Mouse (Mus musculus) brain, embryonic 14.5 days (tissue): Measurements from ENCODE around the gene Izumo4.

Experiments used
- CTCF ChIP-seq: fragments of 200-500 bp; IDR thresholded peaks from 2 replicates; pipeline ENCODE4 v1.5.1; 2012; ENCODE audit warnings: inconsistent platforms, mild to moderate bottlenecking, moderate library complexity, borderline replicate concordance; ENCODE audit not compliant: insufficient read depth, insufficient read length; ENCODE audit errors: extremely low read depth
- POLR2A ChIP-seq: fragments of 200-500 bp; IDR thresholded peaks from 2 replicates; pipeline ENCODE4 v1.6.1; 2012; ENCODE audit warnings: mild to moderate bottlenecking, inconsistent platforms, borderline replicate concordance; ENCODE audit not compliant: poor library complexity, insufficient read depth, insufficient read length, severe bottlenecking; ENCODE audit errors: extremely low read depth

- TF ChIP-seq CTCF (no peak), POLR2A (no peak)
These were observed 39.2 kb downstream of the Izumo4 start for GRCm38 (mm10) chr10:80741146-80741545.
